Mouse (Mus musculus): ENCODE results near the gene D11Wsu47e.

Gene D11Wsu47e

GRCm38 (mm10) chr11:113737553-113737854 is 53.3 kb downstream of the D11Wsu47e start:
- DNase-seq: no peak

- DNase-seq: no peak
Measured at GRCm38 (mm10) chr11:113737912-113738311, 53.7 kb downstream of the D11Wsu47e start.

- DNase-seq: no peak
Measured at GRCm38 (mm10) chr11:113739213-113739612, 55.0 kb downstream of the D11Wsu47e start.

GRCm38 (mm10) chr11:113740100-113740499 is 55.9 kb downstream of the D11Wsu47e start:
- no peak for DNase-seq

- no peak for DNase-seq
Measured at GRCm38 (mm10) chr11:113742998-113743397, 58.8 kb downstream of the D11Wsu47e start.

Measured in cerebellum, adult 18-20 months (tissue).